Mouse (Mus musculus): Measurements from ENCODE around the gene Cfdp1. TPM values are rescaled to one million over a fixed set of nuclear protein-coding genes. Genes with fewer than 3 reads are reported as not detected.

Cfdp1 gene
- 30.9 and 31.4 TPM in 2 replicates for polyA plus RNA-seq (2012; rRNA removed)

GRCm38 (mm10) chr8:111853861-111854501, at the start of gene Cfdp1:
Cfdp1 (minus strand) TSS chr8:111854291.

GRCm38 (mm10) chr8:111876355-111876948, 22.4 kb upstream of the Cfdp1 start, which contains the start of gene Tmem170:
Tmem170 (minus strand) TSS chr8:111876750.

GRCm38 (mm10) chr8:111743792-111744696, 110.0 kb downstream of the Cfdp1 start, which contains the start of gene Bcar1:
Bcar1 (minus strand) TSS chr8:111743809.

Other genes starting within 250 kb of the Cfdp1 start
- gene Ldhd, start 223.9 kb downstream of the Cfdp1 start, polyA plus RNA-seq (2012; rRNA removed) = 3.5 and 4.7 TPM in 2 replicates
- 3.6 and 4.3 TPM in 2 replicates for gene Zfp1, start 210.9 kb downstream of the Cfdp1 start, polyA plus RNA-seq (2012; rRNA removed)
- gene Ctrb1, start 163.3 kb downstream of the Cfdp1 start, polyA plus RNA-seq (2012; rRNA removed) = 0.24 and 41.1 TPM in 2 replicates
- 13.1 and 15.0 TPM in 2 replicates for gene Bcar1, start 110.5 kb downstream of the Cfdp1 start, polyA plus RNA-seq (2012; rRNA removed)
- gene Tmem170, start 22.5 kb upstream of the Cfdp1 start, polyA plus RNA-seq (2012; rRNA removed) = 3.5 and 3.6 TPM in 2 replicates
- gene Chst5, start 56.2 kb upstream of the Cfdp1 start, polyA plus RNA-seq (2012; rRNA removed) = not detected in 2 replicates
- 0.72 and 0.82 TPM in 2 replicates for gene Tmem231, start 79.6 kb upstream of the Cfdp1 start, polyA plus RNA-seq (2012; rRNA removed)
- gene Gabarapl2, start 86.4 kb upstream of the Cfdp1 start, polyA plus RNA-seq (2012; rRNA removed) = 50.3 and 59.5 TPM in 2 replicates
- gene Adat1, start 138.0 kb upstream of the Cfdp1 start, polyA plus RNA-seq (2012; rRNA removed) = 2.2 and 3.0 TPM in 2 replicates
- 40.2 and 40.6 TPM in 2 replicates for gene Kars, start 157.0 kb upstream of the Cfdp1 start, polyA plus RNA-seq (2012; rRNA removed)
- gene Terf2ip, start 157.1 kb upstream of the Cfdp1 start, polyA plus RNA-seq (2012; rRNA removed) = 3.9 and 4.1 TPM in 2 replicates
- 0.06 TPM in 2 replicates for gene Gm6793, start 160.7 kb upstream of the Cfdp1 start, polyA plus RNA-seq (2012; rRNA removed)

Measured in liver, embryonic 18 days (tissue).